Mouse (Mus musculus) heart, embryonic 12.5 days (tissue): ENCODE measurements around the gene L2hgdh. TPM values are rescaled to one million over a fixed set of nuclear protein-coding genes. Genes with fewer than 3 reads are reported as not detected.

ENCODE experiments used
- ATAC-seq: fragments of 200-750 bp; cut with Nextera tagmentation; 2 replicates; pipeline ENCODE4 v1.8.0; 2017; ENCODE audit warnings: moderate TSS enrichment, moderate library complexity; ENCODE audit not compliant: insufficient number of reproducible peaks, low FRiP score
- H3K27ac ChIP-seq: fragments of 300-500 bp; sonication (generic); 2 replicates; pipeline ENCODE4 v1.5.1; 2016; ENCODE audit warnings: mild to moderate bottlenecking, moderate library complexity; ENCODE audit not compliant: poor library complexity, severe bottlenecking
- H3K27me3 ChIP-seq: fragments of 300-500 bp; sonication (generic); replicated peaks from 2 replicates; pipeline ENCODE4 v1.6.1; 2016; ENCODE audit warnings: mild to moderate bottlenecking, moderate library complexity
- H3K36me3 ChIP-seq: fragments of 300-500 bp; sonication (generic); 2 replicates; pipeline ENCODE4 v1.6.1; 2016; ENCODE audit warnings: mild to moderate bottlenecking, moderate library complexity
- H3K4me1 ChIP-seq: fragments of 300-500 bp; sonication (generic); replicated peaks from 2 replicates; pipeline ENCODE4 v1.6.1; 2016; ENCODE audit warnings: mild to moderate bottlenecking
- H3K4me2 ChIP-seq: fragments of 300-500 bp; sonication (generic); 2 replicates; pipeline ENCODE4 v1.6.1; 2016; ENCODE audit warnings: mild to moderate bottlenecking, moderate library complexity
- H3K4me3 ChIP-seq: fragments of 300-500 bp; sonication (generic); 2 replicates; pipeline ENCODE4 v1.5.1; 2016; ENCODE audit warnings: mild to moderate bottlenecking
- H3K9ac ChIP-seq: fragments of 300-500 bp; sonication (generic); 2 replicates; pipeline ENCODE4 v1.6.1; 2016; ENCODE audit warnings: mild to moderate bottlenecking, moderate library complexity
- H3K9me3 ChIP-seq: fragments of 300-500 bp; sonication (generic); replicated peaks from 2 replicates; pipeline ENCODE4 v1.6.1; 2016; ENCODE audit warnings: mild to moderate bottlenecking, moderate library complexity
- WGBS: fragments of 180-500 bp; shearing (Covaris S2); methylation state at CpG from one replicate; pipeline ENCODE4 v1.1.7; 2016; 5-methylcytosine and 5-hydroxymethylcytosine counted together
- polyA plus RNA-seq: library from polyadenylated mRNA; unstranded; fragments of >200 nt; fragmentation: Nextera tagmentation; extraction: Ambion mirVana; gene quantifications from 2 replicates; pipeline ENCODE4 v1.2.1, GENCODE M21; 2016

L2hgdh gene
- polyA plus RNA-seq, 1 experiment from 2014 or later, result 20.8 TPM

- H3K4me2 ChIP-seq, result peak overlapping the region; percentile 79
- peaks cover 4% of the 10 kb centered on the region; the same call in 1 of the 2 replicates for H3K36me3 ChIP-seq
- peak overlapping the region; percentile 48 for H3K4me3 ChIP-seq
- ATAC-seq, result peak; percentile 54
- WGBS, result 1% methylated on average over 22 of the region's 22 CpGs
- peak overlapping the region; percentile 97 for H3K27ac ChIP-seq
- H3K9me3 ChIP-seq, result no peaks in the 10 kb centered on the region
- H3K9ac ChIP-seq, result peak overlapping the region; percentile 74; the same call in 1 of the 2 replicates
- peaks cover 17% of the 10 kb centered on the region for H3K4me1 ChIP-seq
- no peaks in the 10 kb centered on the region for H3K27me3 ChIP-seq
Measured at GRCm38 (mm10) chr12:69758221-69759185, 33.8 kb upstream of the L2hgdh start.

- H3K4me2 ChIP-seq, result peak overlapping the region; percentile 79
- H3K27me3 ChIP-seq, result no peaks in the 10 kb centered on the region
- peak; percentile 90 for ATAC-seq
- no peaks in the 10 kb centered on the region for H3K9me3 ChIP-seq
- H3K36me3 ChIP-seq, result peaks cover 5% of the 10 kb centered on the region; the same call in 1 of the 2 replicates
- H3K27ac ChIP-seq, result peak overlapping the region; percentile 97
- 1% methylated on average over 22 of the region's 22 CpGs for WGBS
- H3K4me3 ChIP-seq, result peak overlapping the region; percentile 48
- H3K9ac ChIP-seq, result peak overlapping the region; percentile 62; the same call in 1 of the 2 replicates
- peaks cover 17% of the 10 kb centered on the region for H3K4me1 ChIP-seq
Measured at GRCm38 (mm10) chr12:69757418-69758141, 32.9 kb upstream of the L2hgdh start.

GRCm38 (mm10) chr12:69756015-69756414 lies 31.3 kb upstream of the L2hgdh start:
- peaks cover 27% of the 10 kb centered on the region for H3K4me1 ChIP-seq
- no peaks in the 10 kb centered on the region for H3K9me3 ChIP-seq
- peaks cover 5% of the 10 kb centered on the region; the same call in 1 of the 2 replicates for H3K36me3 ChIP-seq
- peak overlapping the region; percentile 40; the same call in 1 of the 2 replicates for H3K4me2 ChIP-seq
- WGBS, result 69% methylated on average over 5 of the region's 5 CpGs
- H3K27ac ChIP-seq, result no peak overlapping the region
- H3K27me3 ChIP-seq, result no peaks in the 10 kb centered on the region
- H3K9ac ChIP-seq, result no peak overlapping the region
- no peak for ATAC-seq
- no peak overlapping the region for H3K4me3 ChIP-seq

- peaks cover 11% of the 10 kb centered on the region for H3K36me3 ChIP-seq
- no peaks in the 10 kb centered on the region for H3K27me3 ChIP-seq
- no peak for ATAC-seq
- peaks cover 21% of the 10 kb centered on the region for H3K4me1 ChIP-seq
- no peak overlapping the region for H3K9ac ChIP-seq
- no peak overlapping the region for H3K4me2 ChIP-seq
- no peaks in the 10 kb centered on the region for H3K9me3 ChIP-seq
- no peak overlapping the region for H3K4me3 ChIP-seq
- WGBS, result 81% methylated on average over 5 of the region's 5 CpGs
- H3K27ac ChIP-seq, result no peak overlapping the region
Measured at GRCm38 (mm10) chr12:69753936-69754335, 29.3 kb upstream of the L2hgdh start.

GRCm38 (mm10) chr12:69751864-69752341 lies 27.2 kb upstream of the L2hgdh start:
- no peak overlapping the region for H3K9ac ChIP-seq
- ATAC-seq, result no peak

GRCm38 (mm10) chr12:69744138-69744537 lies 19.5 kb upstream of the L2hgdh start:
- no peak for ATAC-seq
- no peak overlapping the region for H3K9ac ChIP-seq
- H3K4me1 ChIP-seq, result 0 out of 2 replicates have a peak, but pooled peaks cover 3% of the 10 kb centered on the region
- H3K27ac ChIP-seq, result no peak overlapping the region
- no peaks in the 10 kb centered on the region for H3K27me3 ChIP-seq
- no peak overlapping the region for H3K4me2 ChIP-seq
- H3K4me3 ChIP-seq, result no peak overlapping the region
- peaks cover 21% of the 10 kb centered on the region for H3K36me3 ChIP-seq
- 56% methylated on average over 5 of the region's 5 CpGs for WGBS
- no peaks in the 10 kb centered on the region for H3K9me3 ChIP-seq

More at GRCm38 (mm10) chr12:69751864-69752341, 27.2 kb upstream of the L2hgdh start:
- H3K27ac ChIP-seq, result peak overlapping the region; percentile 41; the same call in 1 of the 2 replicates
- peaks cover 15% of the 10 kb centered on the region for H3K4me1 ChIP-seq
- no peak overlapping the region for H3K4me3 ChIP-seq
- WGBS, result 43% methylated on average over 10 of the region's 10 CpGs
- H3K9me3 ChIP-seq, result no peaks in the 10 kb centered on the region
- H3K4me2 ChIP-seq, result peak overlapping the region; percentile 24
- no peaks in the 10 kb centered on the region for H3K27me3 ChIP-seq
- H3K36me3 ChIP-seq, result peaks cover 28% of the 10 kb centered on the region

GRCm38 (mm10) chr12:69741965-69742364 lies 17.3 kb upstream of the L2hgdh start:
- Histone ChIP-seq H3K27me3 (no peaks in the 10 kb centered on the region), H3K4me1 (0 out of 2 replicates have a peak, but pooled peaks cover 3% of the 10 kb centered on the region), H3K9me3 (no peaks in the 10 kb centered on the region), H3K4me3 (no peak overlapping the region), H3K4me2 (no peak overlapping the region), H3K27ac (no peak overlapping the region), H3K9ac (no peak overlapping the region), H3K36me3 (peaks cover 2% of the 10 kb centered on the region; the same call in 1 of the 2 replicates)
- 78% methylated on average over 5 of the region's 5 CpGs for WGBS
- ATAC-seq, result no peak

- Histone ChIP-seq H3K36me3 (no peaks in the 10 kb centered on the region), H3K9ac (peak overlapping the region; percentile 57; the same call in 1 of the 2 replicates), H3K4me1 (0 out of 2 replicates have a peak, but pooled peaks cover 3% of the 10 kb centered on the region), H3K4me2 (no peak overlapping the region), H3K27me3 (no peaks in the 10 kb centered on the region), H3K4me3 (no peak overlapping the region), H3K27ac (no peak overlapping the region), H3K9me3 (no peaks in the 10 kb centered on the region)
- no peak for ATAC-seq
- 69% methylated on average over 3 of the region's 3 CpGs for WGBS
Measured at GRCm38 (mm10) chr12:69733923-69734322, 9.2 kb upstream of the L2hgdh start.

- peak; percentile 45; the same call in 1 of the 2 replicates for ATAC-seq
- Histone ChIP-seq H3K27me3 (no peaks in the 10 kb centered on the region), H3K4me2 (no peak overlapping the region), H3K9ac (no peak overlapping the region), H3K4me1 (0 out of 2 replicates have a peak, but pooled peaks cover 3% of the 10 kb centered on the region), H3K4me3 (no peak overlapping the region), H3K9me3 (no peaks in the 10 kb centered on the region), H3K36me3 (no peaks in the 10 kb centered on the region), H3K27ac (no peak overlapping the region)
- WGBS, result 7% methylated on average over 2 of the region's 2 CpGs
Measured at GRCm38 (mm10) chr12:69733518-69733917, 8.8 kb upstream of the L2hgdh start.

- no peak for ATAC-seq
- WGBS, result 58% methylated on average over 5 of the region's 5 CpGs
Measured at GRCm38 (mm10) chr12:69732221-69732620, 7.5 kb upstream of the L2hgdh start.

More at GRCm38 (mm10) chr12:69732221-69732620, 7.5 kb upstream of the L2hgdh start:
- H3K4me2 ChIP-seq, result no peak overlapping the region
- H3K9ac ChIP-seq, result no peak overlapping the region
- no peaks in the 10 kb centered on the region for H3K36me3 ChIP-seq
- H3K4me3 ChIP-seq, result no peak overlapping the region
- no peaks in the 10 kb centered on the region for H3K27me3 ChIP-seq
- no peaks in the 10 kb centered on the region for H3K9me3 ChIP-seq
- H3K4me1 ChIP-seq, result 0 out of 2 replicates have a peak, but pooled peaks cover 3% of the 10 kb centered on the region
- H3K27ac ChIP-seq, result no peak overlapping the region
